Mouse (Mus musculus) MEL (cell line): Measurements from ENCODE around the gene Gtdc1. TPM values are rescaled to one million over a fixed set of nuclear protein-coding genes. Genes with fewer than 3 reads are reported as not detected.
A peak's percentile ranks its signal among the peaks of the same experiment; 100 is the strongest.

ENCODE experiments used
- DNase-seq: peaks from one replicate; pipeline ENCODE4 v3.0.0; 2011; ENCODE audit warnings: low read depth, low spot score
- H3K27ac ChIP-seq: 2 replicates; pipeline ENCODE4 v1.5.1; 2012; ENCODE audit warnings: low read depth, mild to moderate bottlenecking, control low read depth, low read length, moderate library complexity; ENCODE audit not compliant: control insufficient read depth
- H3K27me3 ChIP-seq, 2 experiments: fragments of 150-350 bp in 1 of 2; sonication (generic) in 1 of 2; 2 replicates each; pipeline ENCODE4 v1.6.1; 2012; ENCODE audit warnings: low read length in 2 of 2, mild to moderate bottlenecking in 2 of 2, improper control_type of control experiment in 1 of 2, moderate library complexity in 1 of 2; ENCODE audit not compliant: insufficient read depth in 2 of 2, control insufficient read depth in 1 of 2
- H3K36me3 ChIP-seq, 2 experiments: 2 replicates each; pipeline ENCODE4 v1.6.1; 2012 to 2014; ENCODE audit warnings: low read length in 2 of 2, improper control_type of control experiment in 1 of 2, inconsistent platforms in 1 of 2, mild to moderate bottlenecking in 1 of 2; ENCODE audit not compliant: insufficient read depth in 2 of 2, control insufficient read depth in 1 of 2
- H3K4me1 ChIP-seq, 2 experiments: fragments of 150-350 bp in 1 of 2; sonication (generic) in 1 of 2; 2 replicates each; pipeline ENCODE4 v1.6.1; 2012; ENCODE audit warnings: low read length in 2 of 2, improper control_type of control experiment in 1 of 2, mild to moderate bottlenecking in 1 of 2; ENCODE audit not compliant: insufficient read depth in 2 of 2, control insufficient read depth in 1 of 2
- H3K4me3 ChIP-seq, 2 experiments: fragments of 150-350 bp in 1 of 2; sonication (generic) in 1 of 2; 2 replicates each; pipeline ENCODE4 v1.5.1; 2012; ENCODE audit warnings: low read depth in 2 of 2, low read length in 2 of 2, mild to moderate bottlenecking in 2 of 2, moderate library complexity in 2 of 2, control low read depth in 1 of 2, improper control_type of control experiment in 1 of 2; ENCODE audit not compliant: control insufficient read depth in 1 of 2, insufficient read depth in 1 of 2
- H3K79me2 ChIP-seq: 2 replicates; pipeline ENCODE4 v1.6.1; 2012; ENCODE audit warnings: mild to moderate bottlenecking, low read length, moderate library complexity; ENCODE audit not compliant: control insufficient read depth, poor library complexity, insufficient read depth
- H3K9ac ChIP-seq: 2 replicates; pipeline ENCODE4 v1.6.1; 2012; ENCODE audit warnings: low read depth, mild to moderate bottlenecking, control low read depth, low read length, moderate library complexity; ENCODE audit not compliant: control insufficient read depth, poor library complexity, severe bottlenecking
- H3K9me3 ChIP-seq: fragments of 150-350 bp; sonication (generic); replicated peaks from 2 replicates; pipeline ENCODE4 v1.6.1; 2012; ENCODE audit warnings: mild to moderate bottlenecking, low read length, improper control_type of control experiment, moderate library complexity; ENCODE audit not compliant: insufficient read depth
- BHLHE40 ChIP-seq: IDR thresholded peaks from 2 replicates; pipeline ENCODE4 v1.6.1; 2012; ENCODE audit warnings: low read depth, mild to moderate bottlenecking, inconsistent platforms, low read length, improper control_type of control experiment, borderline replicate concordance
- CHD1 ChIP-seq: IDR thresholded peaks from 2 replicates; pipeline ENCODE4 v1.6.1; 2012; ENCODE audit warnings: low read depth, mild to moderate bottlenecking, inconsistent platforms, low read length, improper control_type of control experiment
- CHD2 ChIP-seq: IDR thresholded peaks from 2 replicates; pipeline ENCODE4 v1.6.1; 2011; ENCODE audit warnings: low read length, improper control_type of control experiment
- CTCF ChIP-seq, 3 experiments: IDR thresholded peaks in 2 of 3; conservative IDR thresholded peaks in 1 of 3; 2 replicates each; pipeline ENCODE4 v1.5.1; 2011 to 2012; ENCODE audit warnings: low read length in 3 of 3, low read depth in 2 of 3, mild to moderate bottlenecking in 2 of 3, improper control_type of control experiment in 1 of 3, inconsistent platforms in 1 of 3, mixed read lengths in 1 of 3, moderate library complexity in 1 of 3; ENCODE audit not compliant: control insufficient read depth in 1 of 3, insufficient read depth in 1 of 3, poor library complexity in 1 of 3, severe bottlenecking in 1 of 3
- E2F4 ChIP-seq: IDR thresholded peaks from 2 replicates; pipeline ENCODE4 v1.6.1; 2011; ENCODE audit warnings: low read depth, low read length, improper control_type of control experiment, borderline replicate concordance
- ELF1 ChIP-seq: IDR thresholded peaks from 2 replicates; pipeline ENCODE4 v1.6.1; 2014; ENCODE audit warnings: low read depth, mild to moderate bottlenecking, inconsistent platforms, low read length, improper control_type of control experiment, moderate library complexity
- EP300 ChIP-seq, 2 experiments: IDR thresholded peaks; 2 replicates each; pipeline ENCODE4 v1.6.1; 2011; ENCODE audit warnings: improper control_type of control experiment in 2 of 2, low read length in 2 of 2, low read depth in 1 of 2, mild to moderate bottlenecking in 1 of 2
- ETS1 ChIP-seq: IDR thresholded peaks from 2 replicates; pipeline ENCODE4 v1.6.1; 2012; ENCODE audit warnings: low read depth, mild to moderate bottlenecking, inconsistent platforms, low read length, improper control_type of control experiment, moderate library complexity
- GATA1 ChIP-seq: IDR thresholded peaks from 2 replicates; pipeline ENCODE4 v1.6.1; 2011; ENCODE audit warnings: low read depth, low read length, improper control_type of control experiment
- HCFC1 ChIP-seq: IDR thresholded peaks from 2 replicates; pipeline ENCODE4 v1.6.1; 2012; ENCODE audit warnings: low read depth, mild to moderate bottlenecking, inconsistent platforms, low read length, improper control_type of control experiment, moderate library complexity
- JUND ChIP-seq: IDR thresholded peaks from 2 replicates; pipeline ENCODE4 v1.6.1; 2011; ENCODE audit warnings: low read depth, mild to moderate bottlenecking, improper control_type of control experiment, low read length
- KAT2A ChIP-seq: conservative IDR thresholded peaks from 2 replicates; pipeline ENCODE4 v1.6.1; 2012; ENCODE audit warnings: low read depth, low read length, improper control_type of control experiment, inconsistent platforms
- MAFK ChIP-seq: IDR thresholded peaks from 2 replicates; pipeline ENCODE4 v1.6.1; 2011; ENCODE audit warnings: low read depth, mild to moderate bottlenecking, low read length, improper control_type of control experiment, borderline replicate concordance
- MAX ChIP-seq: IDR thresholded peaks from 2 replicates; pipeline ENCODE4 v1.6.1; 2011; ENCODE audit warnings: low read length, improper control_type of control experiment
- MXI1 ChIP-seq: IDR thresholded peaks from 2 replicates; pipeline ENCODE4 v1.6.1; 2011; ENCODE audit warnings: mild to moderate bottlenecking, low read depth, low read length, improper control_type of control experiment
- MYC ChIP-seq: IDR thresholded peaks from 2 replicates; pipeline ENCODE4 v1.6.1; 2011; ENCODE audit warnings: low read depth, mild to moderate bottlenecking, low read length, improper control_type of control experiment, moderate library complexity
- NRF1 ChIP-seq: IDR thresholded peaks from 2 replicates; pipeline ENCODE4 v1.6.1; 2014; ENCODE audit warnings: low read depth, mild to moderate bottlenecking, inconsistent platforms, low read length, improper control_type of control experiment, moderate library complexity; ENCODE audit not compliant: poor library complexity, insufficient read depth, severe bottlenecking
- POLR2A ChIP-seq, 2 experiments: IDR thresholded peaks; 2 replicates each; pipeline ENCODE4 v1.6.1; 2011 to 2012; ENCODE audit warnings: low read length in 2 of 2, mild to moderate bottlenecking in 2 of 2, control low read depth in 1 of 2, improper control_type of control experiment in 1 of 2, low read depth in 1 of 2, moderate library complexity in 1 of 2; ENCODE audit not compliant: control insufficient read depth in 1 of 2, insufficient read depth in 1 of 2, poor library complexity in 1 of 2
- POLR2AphosphoS2 ChIP-seq: IDR thresholded peaks from 2 replicates; pipeline ENCODE4 v1.6.1; 2011; ENCODE audit warnings: low read length, improper control_type of control experiment
- POLR2AphosphoS5 ChIP-seq: IDR thresholded peaks from 2 replicates; pipeline ENCODE4 v1.6.1; 2012; ENCODE audit warnings: low read depth, borderline replicate concordance, mild to moderate bottlenecking, inconsistent platforms, low read length, moderate library complexity, mixed read lengths
- RAD21 ChIP-seq: IDR thresholded peaks from 2 replicates; pipeline ENCODE4 v1.6.1; 2011; ENCODE audit warnings: mild to moderate bottlenecking, low read depth, low read length, improper control_type of control experiment
- SIN3A ChIP-seq: IDR thresholded peaks from 2 replicates; pipeline ENCODE4 v1.6.1; 2012; ENCODE audit warnings: low read length, improper control_type of control experiment, inconsistent platforms
- TAL1 ChIP-seq: IDR thresholded peaks from 2 replicates; pipeline ENCODE4 v1.6.1; 2012; ENCODE audit warnings: mild to moderate bottlenecking, inconsistent platforms, low read length, moderate library complexity, mixed read lengths
- TCF12 ChIP-seq: IDR thresholded peaks from 2 replicates; pipeline ENCODE4 v1.6.1; 2014; ENCODE audit warnings: low read depth, mild to moderate bottlenecking, inconsistent platforms, low read length, improper control_type of control experiment, moderate library complexity
- UBTF ChIP-seq: IDR thresholded peaks from 2 replicates; pipeline ENCODE4 v1.6.1; 2012; ENCODE audit warnings: low read depth, mild to moderate bottlenecking, inconsistent platforms, low read length, improper control_type of control experiment, moderate library complexity, borderline replicate concordance; ENCODE audit not compliant: insufficient read depth
- USF1 ChIP-seq: IDR thresholded peaks from 2 replicates; pipeline ENCODE4 v1.6.1; 2014; ENCODE audit warnings: low read depth, mild to moderate bottlenecking, inconsistent platforms, low read length, improper control_type of control experiment, moderate library complexity
- USF2 ChIP-seq, 2 experiments: IDR thresholded peaks; 2 replicates each; pipeline ENCODE4 v1.6.1; 2011 to 2012; ENCODE audit warnings: improper control_type of control experiment in 2 of 2, low read length in 2 of 2, borderline replicate concordance in 1 of 2, inconsistent platforms in 1 of 2, low read depth in 1 of 2, mild to moderate bottlenecking in 1 of 2; ENCODE audit not compliant: insufficient read depth in 1 of 2
- ZC3H11A ChIP-seq: IDR thresholded peaks from 2 replicates; pipeline ENCODE4 v1.6.1; 2012; ENCODE audit warnings: low read depth, mild to moderate bottlenecking, inconsistent platforms, low read length, improper control_type of control experiment
- polyA plus RNA-seq, 2 experiments: library from polyadenylated mRNA; stranded (reverse) in 1 of 2; unstranded in 1 of 2; fragments of >175 nt in 1 of 2; fragments of >200 nt in 1 of 2; gene quantifications; 2 replicates each; pipeline versions ENCODE4 v1.2.1 to v1.2.4; 2012; ENCODE audit warnings: low replicate concordance in 2 of 2, low read depth in 1 of 2; ENCODE audit not compliant: insufficient read length in 2 of 2, insufficient read depth in 1 of 2, missing spikeins in 1 of 2
- total RNA-seq: library from RNA; depleted of rRNA; stranded (reverse); fragments of 300-350 nt; gene quantifications from 2 replicates; pipeline ENCODE4 v1.2.3, GENCODE M21; 2012

The Gtdc1 gene
- total and polyA plus RNA-seq, 3 experiments = 7.2 to 14.3 TPM; not detected in 1

- peak; percentile 77; the same call in 1 of the 2 replicates for TF ChIP-seq ELF1
- TF ChIP-seq BHLHE40 = no peak
- TF ChIP-seq CHD2 = no peak
- peak; percentile 74; the same call in 1 of the 2 replicates for TF ChIP-seq ETS1
- TF ChIP-seq HCFC1 = no peak
- TF ChIP-seq UBTF = no peak
- no peak for TF ChIP-seq ZC3H11A
- peak; percentile 37; the same call in 1 of the 2 replicates for TF ChIP-seq SIN3A
- TF ChIP-seq USF1 = no peak
- no peak; the same call in 1 of the 2 replicates for TF ChIP-seq RAD21
- no peak for TF ChIP-seq KAT2A
- peak; percentile 71 to 92 for TF ChIP-seq EP300 (IDR thresholded peaks at IDR 0.05; ENCODE audit: low read depth in 1 of 2, low read length in 2 of 2)
- no peak for TF ChIP-seq USF2 (IDR thresholded peaks at IDR 0.05; ENCODE audit: borderline replicate concordance in 1 of 2, insufficient read depth in 1 of 2, low read depth in 1 of 2, low read length in 2 of 2)
- no peak for TF ChIP-seq POLR2A (IDR thresholded peaks at IDR 0.05; ENCODE audit: control insufficient read depth in 1 of 2, insufficient read depth in 1 of 2, low read depth in 1 of 2, low read length in 2 of 2, poor library complexity in 1 of 2)
- no peak for TF ChIP-seq CTCF (IDR thresholded peaks at IDR 0.05 in 2 of 3, conservative IDR thresholded peaks at IDR 0.05 in 1 of 3; ENCODE audit: control insufficient read depth in 1 of 3, insufficient read depth in 1 of 3, low read depth in 2 of 3, low read length in 3 of 3, poor library complexity in 1 of 3, severe bottlenecking in 1 of 3)
- TF ChIP-seq POLR2AphosphoS5 = no peak
- no peak for TF ChIP-seq MAFK
- peak; percentile 49; the same call in 1 of the 2 replicates for TF ChIP-seq MXI1
- TF ChIP-seq E2F4 = no peak
- TF ChIP-seq TCF12 = peak; percentile 41
- TF ChIP-seq NRF1 = no peak
- no peak for TF ChIP-seq CHD1
- TF ChIP-seq GATA1 = peak; percentile 67
Observed at GRCm38 (mm10) chr2:44826609-44827008, 100.8 kb downstream of the Gtdc1 start (continued).

- H3K36me3 ChIP-seq = no peaks in the 10 kb centered on the region
- no peaks in the 10 kb centered on the region for H3K79me2 ChIP-seq
- H3K9me3 ChIP-seq = no peaks in the 10 kb centered on the region
- H3K9ac ChIP-seq = no peak overlapping the region
- H3K4me1 ChIP-seq = peaks cover 0 to 7% of the 10 kb centered on the region in 2 experiments; a peak in 1 of 4 replicates
- H3K27me3 ChIP-seq = no peaks in the 10 kb centered on the region
- peak; percentile 52 for DNase-seq
- no peak for TF ChIP-seq JUND
- TF ChIP-seq E2F4 = no peak
- TF ChIP-seq TAL1 = no peak
- no peak for TF ChIP-seq SIN3A
- TF ChIP-seq POLR2AphosphoS2 = no peak
- TF ChIP-seq MYC = no peak
- TF ChIP-seq MAX = no peak
- TF ChIP-seq MXI1 = no peak
- TF ChIP-seq RAD21 = no peak
- TF ChIP-seq CHD2 = no peak
- H3K4me3 ChIP-seq = no peak overlapping the region
- H3K27ac ChIP-seq = no peak overlapping the region
Observed at GRCm38 (mm10) chr2:44817787-44818186, 109.7 kb downstream of the Gtdc1 start.
